In genomic region chr13:43200473-43200872, GRCm38 (mm10) we compare ENCODE assay signal across 10 mouse cellular contexts. TPM values are rescaled to one million over a fixed set of nuclear protein-coding genes. Genes with fewer than 3 reads are reported as not detected.
A peak's percentile ranks its signal among the peaks of the same experiment; 100 is the strongest.
DNase-seq lines count a peak whose midpoint lies in the region; ATAC-seq and TF ChIP-seq lines count a peak whose summit lies in the region.
"Had no signal": no experiment of that assay in that cellular context is flagged by ENCODE, and none has a peak within 500 bp of the region (broad histone marks: within the 10 kb centered on the region; RNA-seq: fewer than 3 reads in every experiment).

No protein-coding gene starts in this region.

- H3K4me2 ChIP-seq in kidney, postnatal 0 days (ENCODE audit: low read length): no peak overlapping the region; the same call in 1 of the 2 replicates
- H3K4me2 ChIP-seq: neural tube, embryonic 12.5 days had no signal

- H3K4me1 ChIP-seq in kidney, postnatal 0 days (replicated peaks; ENCODE audit: insufficient read depth, low read length): 0 out of 2 replicates have a peak, but pooled peaks cover 5% of the 10 kb centered on the region
- H3K4me1 ChIP-seq: neural tube, embryonic 12.5 days had no signal

- H3K9ac ChIP-seq in kidney, postnatal 0 days (ENCODE audit: low read depth, low read length): no peak overlapping the region
- H3K9ac ChIP-seq: liver, embryonic 14.5 days; neural tube, embryonic 12.5 days had no signal

- no peaks in the 10 kb centered on the region for H3K9me3 ChIP-seq in kidney, postnatal 0 days (replicated peaks; ENCODE audit: low read length)
- H3K9me3 ChIP-seq: neural tube, embryonic 12.5 days had no signal

- peak; percentile 50 for ATAC-seq in kidney, postnatal 0 days (replicated peaks; ENCODE audit: low FRiP score, low read depth)

- peak; percentile 57 for DNase-seq in cerebellum, adult 9-11 months
- DNase-seq in cerebellum, adult 11 months: no peak
- DNase-seq in kidney, postnatal 0 days (ENCODE audit: low spot score): no peak
- DNase-seq in kidney, adult 9 months: no peak
- DNase-seq in right cerebral cortex, postnatal 14 days: peak; percentile 28
- DNase-seq in right cerebral cortex, postnatal 4 days: no peak
- peak; percentile 49 for DNase-seq in testis, postnatal 10 days (ENCODE audit: low spot score)
- DNase-seq in right cerebral cortex, adult 2 months (ENCODE audit: low spot score in 2 of 2): no peak

- H3K27ac ChIP-seq in kidney, postnatal 0 days: no peak overlapping the region
- H3K27ac ChIP-seq: liver, embryonic 14.5 days; neural tube, embryonic 12.5 days had no signal

- no peaks in the 10 kb centered on the region for H3K36me3 ChIP-seq in kidney, postnatal 0 days (ENCODE audit: insufficient read depth, low read length)

- H3K27me3 ChIP-seq in kidney, postnatal 0 days (ENCODE audit: insufficient read depth, low read length): no peaks in the 10 kb centered on the region
- H3K27me3 ChIP-seq: neural tube, embryonic 12.5 days had no signal

- peak; percentile 32; the same call in 1 of the 2 replicates for TF ChIP-seq CTCF in kidney, postnatal 0 days (IDR thresholded peaks at IDR 0.05; ENCODE audit: low read depth)

- no peak overlapping the region for H3K4me3 ChIP-seq in kidney, postnatal 0 days (replicated peaks; ENCODE audit: low read depth, low read length)
- H3K4me3 ChIP-seq: neural tube, embryonic 12.5 days had no signal

- 66% methylated on average over 22 of the region's 22 CpGs for WGBS in kidney, postnatal 0 days

RNA-seq across cellular contexts. Expression of gene Tbc1d7, which starts 29.2 kb away (rescaled TPM):
- polyA plus RNA-seq in kidney, postnatal 0 days (2015; fragmentation: Nextera tagmentation; extraction: Ambion mirVana): 51.9 and 52.0 TPM in 2 replicates

Comparison
In these comparisons a context has a peak if more than half of its experiments do, and no peak if none do; other contexts are left out.
1. DNase-seq: peak in cerebellum, adult 9-11 months (single experiment), right cerebral cortex, postnatal 14 days (single experiment) and testis, postnatal 10 days (single experiment); none in cerebellum, adult 11 months (single experiment), kidney, postnatal 0 days (single experiment), kidney, adult 9 months (single experiment), right cerebral cortex, postnatal 4 days (single experiment) and right cerebral cortex, adult 2 months (0 of 2).